Mouse (Mus musculus): Measurements from ENCODE around the gene Trpt1.

Trpt1 gene

DNA sequence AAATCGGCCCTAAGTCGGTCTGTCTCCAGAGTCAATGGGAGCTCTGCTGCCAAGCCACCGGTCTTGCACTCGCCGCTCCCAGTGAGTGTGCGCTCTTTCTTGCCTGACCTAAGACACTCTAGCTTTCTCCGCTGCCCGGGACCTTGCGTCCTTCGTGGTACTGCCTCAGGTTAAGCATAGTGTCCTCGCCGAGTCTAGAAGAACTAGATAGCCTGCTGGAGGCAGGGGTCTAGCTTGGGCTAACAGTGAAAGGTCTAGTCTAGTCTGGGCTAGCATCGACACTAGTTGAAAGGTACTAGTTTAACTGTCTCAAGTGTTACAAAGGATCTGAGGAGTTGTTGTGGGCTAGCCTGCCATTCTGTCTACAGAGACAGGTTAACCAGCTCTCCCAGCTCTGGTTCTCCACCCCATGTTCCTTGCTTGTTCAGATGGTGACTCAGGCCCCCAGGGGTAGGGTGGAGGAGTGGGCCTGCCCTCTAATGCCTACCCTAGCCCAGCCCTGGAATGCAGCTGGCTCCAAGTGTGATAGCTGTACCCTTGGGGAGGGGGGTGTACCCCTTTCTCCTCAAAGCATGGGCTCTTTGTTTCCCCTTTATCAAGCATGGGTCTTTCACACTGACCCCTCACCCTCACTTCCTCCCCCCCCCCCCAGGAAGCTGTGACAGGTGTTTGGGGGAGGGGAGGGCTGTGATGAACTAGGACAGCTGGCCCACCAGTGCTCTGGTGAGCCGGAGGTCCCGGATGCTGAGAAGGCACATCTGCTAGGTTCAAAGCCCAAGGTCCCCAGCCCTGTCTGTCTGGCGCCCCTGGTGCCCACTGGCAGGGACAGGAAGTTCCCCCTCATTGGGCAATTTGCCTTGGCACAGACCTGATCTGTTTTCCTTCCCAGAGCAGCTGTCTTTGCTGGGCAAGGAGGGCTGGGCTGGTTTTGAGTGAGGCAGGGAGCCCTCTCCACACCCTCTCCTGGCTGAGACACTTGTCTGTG, 20.1 kb upstream of the Trpt1 start, which contains the start of gene Plcb3:
TSS of gene Plcb3 (minus strand) at position 934 of the 985 bp plus-strand sequence.
- peak; percentile 52 to 54 for DNase-seq

DNA sequence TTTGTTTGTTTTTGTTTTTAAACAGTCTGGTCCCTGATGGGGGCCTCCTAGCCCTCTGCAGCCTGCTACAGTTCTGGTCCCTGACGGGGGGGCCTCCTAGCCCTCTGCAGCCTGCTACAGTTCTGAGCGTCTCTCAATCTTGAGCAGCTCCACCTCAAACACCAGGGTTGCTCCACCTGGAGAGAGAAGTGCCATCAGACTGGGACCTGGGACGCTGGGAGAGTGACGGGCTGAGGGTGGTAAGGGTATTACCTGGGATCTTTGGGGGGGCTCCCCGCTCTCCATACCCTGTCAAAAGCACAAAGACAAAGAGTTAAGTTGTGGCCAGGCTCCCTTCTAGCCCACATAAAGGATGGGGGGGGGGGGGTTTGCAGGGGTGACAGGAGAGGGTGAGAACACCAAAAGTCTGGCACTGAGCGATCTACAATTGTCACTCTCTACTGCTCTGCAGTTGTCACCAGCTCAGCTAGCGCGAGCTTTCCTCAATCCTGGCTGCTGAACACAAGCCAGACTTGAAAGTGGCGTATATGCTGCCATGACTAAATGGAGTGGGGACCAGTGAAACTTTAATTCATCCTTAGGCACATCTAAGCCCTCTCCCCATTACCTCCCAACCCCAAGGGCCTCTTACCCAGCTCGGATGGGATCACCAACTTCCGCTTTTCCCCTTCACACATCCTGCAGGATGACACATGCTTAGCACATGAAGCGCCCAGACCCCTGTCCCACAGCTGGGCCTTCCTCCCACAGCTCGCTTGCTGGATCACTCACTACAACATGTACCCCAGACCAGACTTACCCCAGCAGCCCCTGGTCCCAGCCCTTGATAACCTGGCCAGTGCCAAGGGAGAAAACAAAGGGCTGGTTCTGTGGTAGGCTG, 17.9 kb upstream of the Trpt1 start:
- no peak for DNase-seq

DNA sequence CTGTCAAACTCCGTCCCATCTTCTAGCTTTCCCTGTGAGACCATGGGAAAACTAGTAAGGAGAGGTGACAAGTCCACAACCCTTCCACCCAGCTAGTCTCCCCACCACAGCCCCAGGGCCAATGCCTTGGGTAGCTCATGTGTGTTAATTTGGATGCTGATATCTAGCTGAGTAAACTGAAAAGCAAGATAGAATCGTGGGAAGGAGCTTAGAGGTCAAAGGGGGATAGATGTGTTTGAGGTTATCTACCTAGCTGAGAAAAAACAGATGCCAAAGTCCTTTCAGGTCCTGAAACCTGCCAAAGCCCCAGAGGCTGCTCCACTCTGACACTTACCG, 17.3 kb upstream of the Trpt1 start:
- no peak for DNase-seq

DNA sequence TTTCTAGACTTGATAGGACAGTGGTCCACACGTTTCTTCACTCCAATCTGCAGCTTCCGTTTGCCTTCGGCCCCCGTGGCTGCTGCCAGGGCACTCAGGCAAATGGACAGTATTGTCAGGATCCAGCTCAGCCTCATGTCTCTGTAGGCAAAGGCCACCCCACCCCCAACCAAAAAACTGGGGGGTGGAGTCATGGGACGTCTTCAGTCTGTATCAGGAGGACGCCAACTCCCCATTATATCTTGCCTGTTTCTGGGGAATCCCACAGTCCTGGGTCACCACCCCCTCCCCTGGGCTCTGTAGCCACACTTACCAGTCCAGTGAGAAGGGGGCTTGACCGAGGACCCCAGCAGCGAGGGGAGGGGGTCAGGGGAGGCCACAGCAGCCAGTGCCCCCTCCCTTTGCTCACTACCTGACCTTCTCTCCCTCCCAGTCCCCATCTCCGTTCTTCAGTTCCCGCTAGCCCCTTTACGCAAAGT, 16.9 kb upstream of the Trpt1 start:
- peak; percentile 44 to 66 for DNase-seq

DNA sequence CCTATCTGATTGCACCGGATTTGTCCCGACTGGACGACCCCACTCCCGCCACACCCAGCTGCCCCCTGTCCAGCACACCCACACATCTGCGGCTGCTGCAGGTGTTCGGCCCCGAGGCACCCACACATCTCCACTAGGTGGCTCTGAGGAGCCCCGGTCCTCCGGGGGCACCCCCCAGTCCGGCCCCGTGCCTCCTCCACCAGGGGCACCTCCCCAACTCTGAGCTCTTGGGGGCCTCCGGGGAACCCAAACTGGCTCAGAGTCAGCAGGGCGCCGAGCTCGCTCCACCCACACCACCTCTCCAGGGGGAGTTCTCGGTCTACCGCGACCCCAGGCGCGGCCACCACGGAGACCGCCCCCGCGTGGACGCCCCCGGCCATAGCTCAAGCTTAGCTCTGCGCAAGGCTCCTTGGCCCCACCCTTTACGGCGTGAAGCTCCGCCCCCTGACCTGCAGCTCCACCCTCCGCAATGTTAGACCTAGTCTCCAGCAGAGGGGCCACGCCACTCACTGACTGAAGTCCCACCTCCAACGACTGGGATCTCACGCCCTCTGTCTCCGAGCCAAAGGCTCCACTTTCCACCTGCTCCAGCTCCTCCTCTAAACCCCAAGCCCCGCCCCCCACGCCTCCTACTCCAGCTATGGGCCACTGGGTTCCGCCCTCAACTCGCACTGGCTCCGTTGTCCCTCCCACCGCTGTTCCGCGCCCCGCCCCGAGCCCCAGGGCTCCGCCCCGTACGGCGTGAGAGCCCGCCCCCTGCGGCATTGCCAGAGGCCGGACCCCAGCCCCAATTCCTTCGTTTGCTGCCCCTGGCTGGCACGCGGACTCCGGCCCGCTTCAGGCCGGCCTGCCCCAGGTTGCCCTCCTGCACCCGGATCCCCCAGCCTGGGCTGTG, 16.2 kb upstream of the Trpt1 start:
- DNase-seq: peak; percentile 99 to 100

DNA sequence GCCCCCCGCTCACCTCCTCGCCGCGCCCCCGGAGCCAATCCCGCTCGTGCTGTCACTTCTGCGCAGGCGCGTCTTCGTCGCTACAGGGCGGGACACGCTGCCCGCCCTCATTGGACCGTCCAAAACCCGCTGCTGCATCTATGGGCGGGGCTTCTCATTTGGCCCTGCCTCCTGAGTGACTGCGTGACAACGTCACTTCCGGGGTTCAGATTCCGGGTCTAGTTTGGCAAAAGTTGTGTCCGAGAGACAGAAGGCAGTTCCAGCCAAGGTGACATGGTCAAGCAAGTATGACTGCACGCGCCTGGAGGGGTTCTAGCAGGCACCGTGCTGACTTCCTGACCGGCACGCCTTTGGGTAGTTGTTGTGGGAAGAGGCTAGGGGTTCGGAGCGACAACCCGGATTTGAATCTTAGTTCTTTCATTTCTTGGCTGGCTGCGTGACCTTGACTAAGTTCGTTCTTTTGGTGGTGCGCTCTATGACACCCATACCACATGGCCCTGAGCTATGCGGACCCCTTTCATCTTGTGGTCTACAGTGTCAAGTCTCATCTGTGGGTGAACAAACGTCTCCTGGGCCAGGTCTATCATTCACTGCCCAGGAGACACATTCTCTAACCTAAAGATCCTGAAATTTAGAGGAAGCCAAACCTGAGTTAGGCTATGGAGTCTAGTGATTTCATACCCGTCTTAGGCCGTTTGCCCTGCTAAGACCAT, 15.4 kb upstream of the Trpt1 start, which contains the start of gene Fkbp2:
TSS of gene Fkbp2 (minus strand) at position 121 of the 713 bp plus-strand sequence.
- peak; percentile 99 for DNase-seq

DNA sequence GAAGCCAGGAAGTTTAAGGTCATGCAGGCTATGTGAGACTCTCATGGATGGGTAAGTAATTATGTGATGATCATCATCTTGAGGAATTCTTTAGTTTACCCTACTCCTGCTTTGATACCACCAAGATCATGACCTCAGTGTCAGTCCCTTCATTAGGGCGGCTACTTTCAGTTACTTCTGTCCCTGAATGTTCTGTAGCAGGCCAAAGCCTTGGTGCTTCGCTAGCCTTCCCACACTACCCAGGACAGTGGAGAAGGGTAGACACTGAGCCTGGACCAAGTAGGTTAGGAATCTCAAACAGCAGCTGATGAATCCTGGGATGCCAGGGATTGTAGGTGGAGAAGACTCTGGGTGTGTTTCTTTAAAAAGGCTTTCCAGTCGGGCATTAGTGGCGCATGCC, 14.5 kb upstream of the Trpt1 start:
- no peak for DNase-seq

DNA sequence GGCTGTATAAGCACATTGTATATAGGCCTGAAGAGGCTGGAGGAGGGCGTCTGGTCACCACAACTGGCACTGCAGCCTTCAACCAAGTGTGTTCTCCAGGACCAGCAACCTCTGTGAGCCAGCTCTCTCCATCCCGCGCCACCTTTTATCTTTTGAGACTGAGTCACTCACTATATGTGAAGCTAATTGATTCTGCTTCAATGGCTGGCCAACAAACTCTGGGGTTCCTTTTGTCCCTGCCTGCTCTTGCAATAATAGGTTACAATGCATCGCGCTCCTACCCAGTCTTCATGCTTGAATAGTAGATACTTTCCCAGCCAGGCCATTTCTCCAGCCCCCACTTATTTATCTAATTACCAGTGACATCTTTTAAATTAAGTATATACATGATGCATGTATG, 12.3 kb upstream of the Trpt1 start:
- DNase-seq: no peak

DNA sequence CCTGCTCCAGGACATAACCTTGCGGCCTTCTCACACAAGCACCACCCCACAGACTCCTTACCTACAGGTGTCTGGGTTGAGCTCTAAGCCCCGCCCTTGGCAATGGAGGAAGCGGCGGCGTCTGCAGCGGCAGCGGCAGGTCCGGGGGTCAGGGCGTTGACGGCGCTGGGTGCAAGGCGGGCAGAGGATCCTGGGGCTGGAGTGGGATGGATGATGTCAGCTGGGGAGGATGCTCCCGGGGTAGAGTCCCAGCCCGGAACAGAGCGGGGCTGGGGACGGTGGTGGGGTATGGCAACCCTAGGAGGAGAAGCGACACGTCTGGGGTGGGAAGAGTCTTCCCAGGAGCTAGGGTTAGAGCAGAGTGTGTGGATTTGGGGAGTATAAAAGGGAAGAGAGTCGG, 10.6 kb upstream of the Trpt1 start:
- peak in 1 of 2 experiments; percentile 36 for DNase-seq

DNA sequence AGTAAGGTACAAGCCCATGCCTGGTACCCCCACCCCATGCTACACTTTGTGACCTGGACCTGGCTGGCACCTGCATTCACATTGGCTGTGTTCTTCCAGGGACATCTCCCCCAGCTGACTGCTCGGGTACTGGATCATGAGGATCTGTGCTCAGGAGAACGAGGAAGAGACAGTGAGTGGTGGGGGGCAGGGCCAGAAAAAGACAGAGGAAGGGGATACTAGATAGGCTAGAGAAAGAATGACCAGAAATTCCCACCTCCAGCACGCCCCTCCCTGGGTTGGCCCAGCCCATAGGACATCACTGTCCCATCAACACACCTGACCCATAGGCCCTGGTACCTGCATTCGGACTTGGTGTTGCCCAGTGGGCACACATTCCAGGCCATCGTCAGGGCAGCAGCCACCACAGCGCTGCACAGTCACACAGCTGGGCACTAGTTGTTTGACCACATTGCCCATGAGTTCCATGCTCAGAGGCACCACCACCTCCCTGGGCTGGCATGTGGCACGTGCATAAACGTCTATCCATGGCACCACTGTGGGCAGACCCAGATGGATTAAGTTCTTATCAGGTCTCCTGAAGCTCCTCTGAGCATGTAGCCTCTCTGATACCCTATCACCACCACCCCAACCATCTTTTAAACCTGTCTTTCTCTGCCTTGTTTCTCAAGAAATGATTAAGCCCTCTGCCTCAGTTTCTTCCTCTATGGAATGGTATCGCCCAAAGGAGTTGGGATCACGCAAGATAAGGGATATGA, 9.8 kb upstream of the Trpt1 start:
- DNase-seq: no peak

DNA sequence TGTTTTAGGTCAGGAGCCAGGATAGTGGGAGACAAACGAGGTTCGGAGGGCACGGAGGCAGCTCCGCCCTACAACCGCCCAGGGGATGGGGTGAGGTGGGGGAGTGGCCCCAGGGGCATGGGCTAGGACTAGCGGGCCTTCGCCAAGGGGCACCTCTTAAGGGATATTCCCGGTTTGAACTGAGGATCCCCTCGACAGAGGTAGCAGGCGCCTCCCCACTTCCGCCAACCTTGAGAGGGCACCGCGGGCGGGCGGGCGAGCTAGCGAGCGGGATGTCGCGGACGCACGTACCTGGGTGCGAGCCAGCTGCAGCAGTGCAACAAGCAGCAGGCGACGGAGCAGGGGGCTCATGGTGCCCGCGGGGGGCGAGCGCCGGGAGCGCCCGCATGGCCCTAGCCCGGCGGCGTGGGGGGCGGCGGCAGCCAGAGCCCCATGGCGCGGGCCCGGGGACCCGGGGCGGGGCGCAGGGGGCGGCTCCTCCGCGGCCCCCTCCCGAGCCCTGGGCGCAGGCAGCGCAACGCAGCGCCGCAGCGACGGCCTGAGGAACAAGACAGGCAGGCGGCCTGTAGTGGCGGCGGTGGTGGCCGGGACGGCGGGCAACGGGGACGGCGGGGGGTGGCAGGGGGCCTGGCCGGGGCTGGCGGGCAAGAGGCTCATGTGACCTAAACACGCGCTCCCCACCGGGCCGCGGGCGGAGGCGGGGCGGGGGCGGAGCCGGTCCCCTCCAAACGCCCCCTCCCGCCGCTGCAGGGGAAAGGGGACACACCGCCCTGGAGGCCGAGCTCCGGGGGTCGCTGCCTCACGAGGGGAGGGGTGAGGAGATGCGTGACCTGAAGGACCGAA, 8.6 kb upstream of the Trpt1 start, which contains the start of gene Vegfb:
TSS of gene Vegfb (minus strand) at position 591 of the 843 bp plus-strand sequence.
- DNase-seq: peak; percentile 77 to 86

DNA sequence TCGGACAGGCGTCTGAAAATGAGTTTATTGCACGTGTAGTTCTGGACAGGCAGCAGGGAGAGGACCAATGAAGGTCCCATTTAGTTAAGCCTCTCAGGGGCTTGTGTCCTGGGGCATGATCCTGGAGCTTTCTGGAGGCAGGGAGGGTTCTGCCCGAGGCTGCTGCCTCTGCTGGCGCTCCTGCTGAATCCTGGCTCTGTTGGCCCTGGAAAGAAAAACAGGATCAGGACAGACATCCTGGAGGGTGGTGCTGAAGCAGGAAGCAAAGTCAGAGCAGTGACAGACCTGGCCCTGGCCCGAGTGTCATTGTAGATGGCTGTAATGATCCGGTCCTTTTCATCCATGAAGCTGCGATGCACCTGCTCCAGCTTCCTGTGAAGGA, 8.0 kb upstream of the Trpt1 start:
- DNase-seq: no peak

DNA sequence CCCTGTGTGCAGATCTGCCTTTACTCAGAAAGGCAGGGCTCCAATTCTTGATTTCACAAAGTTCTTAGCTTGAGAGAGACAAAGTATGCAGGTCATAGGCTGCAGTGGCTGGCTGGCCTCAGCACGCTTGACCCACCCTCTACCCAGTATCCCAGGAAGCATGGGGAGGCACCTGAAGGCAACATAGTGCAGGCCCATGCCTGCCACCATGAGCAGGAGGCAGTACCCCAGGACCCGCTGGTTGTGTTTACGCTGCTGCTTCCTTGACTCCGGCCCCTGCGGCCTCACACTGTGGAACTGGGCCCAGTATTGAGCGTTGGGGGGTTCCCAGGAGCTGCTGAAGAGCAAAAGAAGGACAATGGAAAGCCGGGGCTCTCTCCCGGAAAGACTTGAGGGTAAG, 6.7 kb upstream of the Trpt1 start:
- peak in 1 of 2 experiments; percentile 17 for DNase-seq

DNA sequence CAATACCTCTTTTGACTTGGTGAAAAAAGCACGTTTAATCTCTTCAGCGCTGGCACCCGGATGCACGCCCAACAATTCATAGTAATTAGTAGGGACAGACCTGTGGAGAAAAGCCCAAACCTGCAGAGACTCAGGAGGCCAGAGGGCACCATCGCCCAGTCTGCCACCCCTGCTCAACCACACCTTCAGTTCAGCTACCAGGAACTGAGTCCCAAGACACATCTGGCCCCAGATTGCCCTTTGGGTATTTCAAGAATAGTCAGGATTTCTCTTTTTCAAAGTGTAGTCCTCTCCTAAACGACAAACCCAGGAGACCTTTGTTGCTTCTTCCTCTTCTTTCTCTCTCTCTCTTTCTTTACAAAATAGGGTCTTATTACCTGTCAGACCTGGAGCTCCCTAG, 5.2 kb upstream of the Trpt1 start:
- DNase-seq: peak in 1 of 2 experiments; percentile 17

DNA sequence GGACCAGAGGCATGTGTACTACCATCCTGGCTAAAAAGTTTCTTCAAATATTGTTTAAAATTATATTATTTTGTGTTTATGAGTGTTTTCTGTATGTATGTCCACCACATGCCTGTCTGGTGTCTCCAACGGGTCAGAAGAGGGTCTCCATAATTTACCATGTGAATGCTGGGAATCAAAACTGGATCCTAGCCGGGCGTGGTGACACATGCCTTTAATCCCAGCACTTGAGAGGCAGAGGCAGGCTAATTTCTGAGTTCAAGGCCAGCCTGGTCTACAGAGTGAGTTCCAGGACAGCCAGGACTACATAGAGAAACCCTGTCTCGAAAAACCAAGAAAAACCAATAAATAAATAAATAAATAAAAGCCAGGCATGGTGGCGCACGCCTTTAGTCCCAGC, 4.8 kb upstream of the Trpt1 start:
- peak in 1 of 2 experiments; percentile 18 for DNase-seq

DNA sequence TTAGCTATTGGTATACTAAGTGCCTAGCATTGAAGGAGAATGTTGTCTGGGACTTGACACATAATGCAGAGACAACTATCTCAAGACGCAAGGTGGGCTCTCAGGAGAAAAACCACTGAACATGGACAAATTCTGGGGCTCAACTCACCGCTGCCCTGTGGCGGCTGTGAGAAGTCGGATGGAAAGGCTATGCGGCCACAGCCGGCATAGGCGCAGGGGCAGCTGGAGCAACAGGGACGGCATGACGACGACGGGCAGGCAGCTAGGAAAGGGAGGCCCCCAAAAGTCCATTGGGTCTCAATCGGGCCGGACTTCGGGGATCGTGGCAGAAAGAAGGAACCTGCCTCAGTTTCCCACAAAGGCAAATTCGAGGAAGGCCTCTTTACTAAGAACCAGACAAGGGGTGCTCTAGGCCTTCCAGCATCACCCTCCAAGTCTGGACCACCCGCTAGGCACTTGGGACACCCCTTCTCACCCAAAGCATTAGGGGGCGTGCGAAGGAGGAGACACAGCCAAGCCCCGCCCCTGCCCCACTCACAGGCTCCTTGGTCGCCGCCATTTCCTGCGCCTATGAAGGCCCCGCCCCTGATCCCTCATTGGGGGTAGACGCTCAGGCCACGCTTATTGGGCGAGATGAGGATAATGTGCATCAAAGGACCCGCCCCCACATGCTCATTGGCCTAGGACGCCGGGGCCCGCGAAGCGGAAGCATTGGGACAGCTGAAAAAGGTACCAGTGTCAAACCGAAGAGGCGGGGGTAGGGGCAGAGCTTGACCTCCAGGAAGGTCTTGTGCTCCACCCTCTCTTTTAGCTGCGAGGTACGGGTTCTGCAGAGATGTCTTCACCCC, 3.7 kb upstream of the Trpt1 start, which contains the start of gene Dnajc4:
TSS of gene Dnajc4 (minus strand) at position 562 of the 848 bp plus-strand sequence.
- peak; percentile 92 to 96 for DNase-seq

DNA sequence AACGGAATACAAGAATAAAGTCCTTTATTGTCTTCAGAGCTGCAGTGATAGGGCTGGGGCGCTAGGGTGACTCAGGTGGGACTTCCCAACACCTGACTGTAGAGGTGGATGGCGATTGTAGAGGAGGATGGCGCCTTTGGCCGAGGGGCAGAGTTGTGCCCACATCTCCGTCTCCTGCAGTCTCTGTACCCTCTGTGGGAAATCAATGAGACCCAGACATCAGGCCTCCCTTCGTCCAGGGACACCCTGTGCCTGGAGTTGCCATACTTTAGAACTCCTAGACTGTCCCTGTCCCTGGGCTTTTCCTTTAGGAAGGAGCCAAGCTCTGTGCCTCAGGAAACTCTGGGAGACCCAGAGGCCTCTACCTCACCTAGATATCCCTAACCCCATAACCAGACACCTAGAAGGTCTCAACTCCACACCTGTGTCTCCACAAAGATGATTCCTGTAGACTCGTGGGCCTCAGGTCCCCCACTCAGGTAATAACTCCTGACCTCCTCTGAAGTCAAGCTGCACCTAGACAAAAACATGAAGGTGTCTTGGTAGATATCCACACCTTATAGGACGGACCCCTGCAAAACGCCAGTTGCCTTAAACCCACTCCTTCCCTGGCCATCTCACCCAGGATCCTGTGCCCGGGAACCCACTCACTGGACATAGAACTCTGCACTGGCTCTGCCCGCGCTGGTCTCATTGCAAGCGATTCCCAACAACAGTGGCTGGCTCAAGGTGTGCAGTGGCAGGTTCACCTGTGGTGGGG, 2.7 kb upstream of the Trpt1 start:
- DNase-seq: no peak

DNA sequence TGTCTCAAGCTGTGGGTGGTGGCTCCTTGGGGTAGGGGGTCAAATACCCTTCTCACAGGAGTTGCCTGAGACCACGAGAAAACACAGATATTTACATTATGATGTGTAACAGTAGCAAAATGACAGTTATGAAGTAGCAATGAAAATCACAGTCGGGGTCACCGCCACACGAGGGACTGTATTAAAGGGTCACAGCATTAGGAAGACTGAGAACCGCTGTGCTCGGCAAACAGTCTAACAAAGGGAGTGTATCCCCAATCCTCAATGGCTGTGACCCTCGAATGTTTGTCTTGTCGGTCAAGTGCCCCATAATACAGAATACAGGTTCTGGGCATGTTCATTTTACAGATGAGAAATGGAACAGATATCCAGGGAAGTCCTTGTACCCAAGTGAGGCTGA, 1.9 kb upstream of the Trpt1 start:
- DNase-seq: no peak
